Mouse (Mus musculus): ENCODE measurements around the gene Gm10097.

DNA sequence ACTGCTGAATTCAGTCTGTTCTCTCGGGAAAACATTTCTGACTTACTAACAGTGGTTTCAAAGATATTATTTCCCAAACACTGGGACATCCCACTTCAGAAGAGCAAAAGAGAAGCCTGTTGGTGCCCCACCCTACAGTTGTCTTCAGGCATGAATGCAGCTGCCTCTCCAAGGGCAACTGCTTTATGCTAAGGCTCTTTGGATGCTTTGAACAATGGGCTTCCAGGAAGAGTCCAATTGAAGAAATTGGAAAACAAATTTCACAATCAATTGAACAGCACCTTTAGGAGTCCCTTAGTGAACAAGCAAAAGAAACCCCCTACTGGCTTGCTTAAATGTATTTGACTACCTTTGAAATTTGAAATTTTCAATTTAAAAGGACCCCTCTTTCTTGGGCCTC, 41.8 kb upstream of the Gm10097 start:
- TF ChIP-seq POLR2A (IDR thresholded peaks at IDR 0.05; ENCODE audit: borderline replicate concordance, extremely low read depth, insufficient read depth, insufficient read length, poor library complexity, severe bottlenecking) = no peak
- TF ChIP-seq CTCF (IDR thresholded peaks at IDR 0.05; ENCODE audit: borderline replicate concordance, extremely low read depth, insufficient read depth, insufficient read length) = no peak
